Mouse (Mus musculus) small intestine, adult 2 months (tissue): ENCODE measurements around the gene Sgpp2. TPM values are rescaled to one million over a fixed set of nuclear protein-coding genes. Genes with fewer than 3 reads are reported as not detected.

ENCODE experiments used
- H3K27ac ChIP-seq: fragments of 200-500 bp; 2 replicates; pipeline ENCODE4 v1.5.1; 2012; ENCODE audit warnings: low read depth, low read length, control low read depth, inconsistent platforms; ENCODE audit not compliant: insufficient read depth
- H3K27me3 ChIP-seq: fragments of 200-500 bp; 2 replicates; pipeline ENCODE4 v1.6.1; 2012; ENCODE audit warnings: mild to moderate bottlenecking, moderate library complexity, low read length, inconsistent platforms; ENCODE audit not compliant: control insufficient read depth, insufficient read depth
- H3K36me3 ChIP-seq: fragments of 200-500 bp; 2 replicates; pipeline ENCODE4 v1.6.1; 2012; ENCODE audit warnings: mild to moderate bottlenecking, low read length, control low read depth, inconsistent platforms; ENCODE audit not compliant: control insufficient read depth, insufficient read depth
- H3K4me1 ChIP-seq: fragments of 200-500 bp; 2 replicates; pipeline ENCODE4 v1.6.1; 2012; ENCODE audit warnings: low read length, inconsistent platforms, mixed read lengths; ENCODE audit not compliant: control insufficient read depth, insufficient read depth, insufficient read length
- H3K4me3 ChIP-seq: fragments of 200-500 bp; 2 replicates; pipeline ENCODE4 v1.5.1; 2012; ENCODE audit warnings: low read depth, mild to moderate bottlenecking, control low read depth, inconsistent platforms, low read length, moderate library complexity
- CTCF ChIP-seq: fragments of 200-500 bp; IDR thresholded peaks from 2 replicates; pipeline ENCODE4 v1.5.1; 2012; ENCODE audit warnings: low read depth, mild to moderate bottlenecking, control low read depth, inconsistent platforms, low read length, moderate library complexity, mixed read lengths; ENCODE audit not compliant: insufficient replicate concordance, insufficient read length; ENCODE audit errors: extremely low read depth
- POLR2A ChIP-seq: fragments of 200-500 bp; IDR thresholded peaks from 2 replicates; pipeline ENCODE4 v1.6.1; 2012; ENCODE audit warnings: low read depth, mild to moderate bottlenecking, control low read depth, inconsistent platforms, low read length, moderate library complexity
- WGBS: fragments of 180-500 bp; shearing (Covaris S2); methylation state at CpG from one replicate; pipeline ENCODE4 v1.1.7; 2018; 5-methylcytosine and 5-hydroxymethylcytosine counted together
- polyA plus RNA-seq: library from polyadenylated mRNA; depleted of rRNA; stranded (reverse); fragments of >200 nt; gene quantifications from 2 replicates; pipeline ENCODE4 v1.2.3, GENCODE M21; 2012

Gene Sgpp2
- polyA plus RNA-seq, 1 experiment, result 23.7 TPM

GRCm38 (mm10) chr1:78357868-78358267 lies 47.7 kb downstream of the Sgpp2 start:
- 80% methylated on average over 1 of the region's 1 CpGs for WGBS
- TF ChIP-seq CTCF (no peak), POLR2A (no peak)
- peaks cover 9% of the 10 kb centered on the region for H3K36me3 ChIP-seq
- H3K27ac ChIP-seq, result no peak overlapping the region
- no peaks in the 10 kb centered on the region for H3K27me3 ChIP-seq
- no peak overlapping the region for H3K4me3 ChIP-seq
- H3K4me1 ChIP-seq, result peaks cover 7% of the 10 kb centered on the region; the same call in 1 of the 2 replicates

- no peaks in the 10 kb centered on the region for H3K27me3 ChIP-seq
- WGBS, result 60% methylated on average over 13 of the region's 13 CpGs
- no peak for TF ChIP-seq POLR2A
- TF ChIP-seq CTCF, result no peak
Measured at GRCm38 (mm10) chr1:78363965-78364889, 54.1 kb downstream of the Sgpp2 start.

GRCm38 (mm10) chr1:78367806-78368205 lies 57.7 kb downstream of the Sgpp2 start:
- H3K27ac ChIP-seq, result no peak overlapping the region
- H3K4me3 ChIP-seq, result no peak overlapping the region
- TF ChIP-seq POLR2A, result no peak
- H3K36me3 ChIP-seq, result peaks cover 6% of the 10 kb centered on the region; the same call in 1 of the 2 replicates
- 73% methylated on average over 5 of the region's 5 CpGs for WGBS
- H3K27me3 ChIP-seq, result no peaks in the 10 kb centered on the region
- no peaks in the 10 kb centered on the region for H3K4me1 ChIP-seq

More at GRCm38 (mm10) chr1:78363965-78364889, 54.1 kb downstream of the Sgpp2 start:
- Histone ChIP-seq H3K36me3 (peaks cover 13% of the 10 kb centered on the region), H3K4me1 (no peaks in the 10 kb centered on the region), H3K4me3 (no peak overlapping the region), H3K27ac (no peak overlapping the region)

GRCm38 (mm10) chr1:78370121-78370520 lies 60.0 kb downstream of the Sgpp2 start:
- Histone ChIP-seq H3K36me3 (peaks cover 6% of the 10 kb centered on the region; the same call in 1 of the 2 replicates), H3K4me3 (no peak overlapping the region), H3K27ac (no peak overlapping the region), H3K4me1 (no peaks in the 10 kb centered on the region), H3K27me3 (no peaks in the 10 kb centered on the region)
- WGBS, result 23% methylated on average over 6 of the region's 6 CpGs
- no peak for TF ChIP-seq POLR2A
- no peak for TF ChIP-seq CTCF

GRCm38 (mm10) chr1:78371569-78372236 lies 61.6 kb downstream of the Sgpp2 start:
- Histone ChIP-seq H3K27ac (no peak overlapping the region), H3K4me3 (no peak overlapping the region), H3K36me3 (peaks cover 5% of the 10 kb centered on the region; the same call in 1 of the 2 replicates), H3K4me1 (no peaks in the 10 kb centered on the region), H3K27me3 (no peaks in the 10 kb centered on the region)
- 87% methylated on average over 2 of the region's 2 CpGs for WGBS
- no peak for TF ChIP-seq CTCF
- no peak for TF ChIP-seq POLR2A

GRCm38 (mm10) chr1:78372316-78372715 lies 62.2 kb downstream of the Sgpp2 start:
- no peaks in the 10 kb centered on the region for H3K4me1 ChIP-seq
- peaks cover 3% of the 10 kb centered on the region; the same call in 1 of the 2 replicates for H3K36me3 ChIP-seq
- no peaks in the 10 kb centered on the region for H3K27me3 ChIP-seq
- no peak overlapping the region for H3K4me3 ChIP-seq
- H3K27ac ChIP-seq, result no peak overlapping the region
- TF ChIP-seq POLR2A, result no peak
- no peak for TF ChIP-seq CTCF
- 72% methylated on average over 9 of the region's 9 CpGs for WGBS

GRCm38 (mm10) chr1:78373836-78374235 lies 63.7 kb downstream of the Sgpp2 start:
- no peak overlapping the region for H3K27ac ChIP-seq
- H3K4me3 ChIP-seq, result no peak overlapping the region
- no peaks in the 10 kb centered on the region for H3K4me1 ChIP-seq
- TF ChIP-seq CTCF (no peak), POLR2A (no peak)
- H3K27me3 ChIP-seq, result no peaks in the 10 kb centered on the region
- 88% methylated on average over 5 of the region's 5 CpGs for WGBS
- 0 out of 2 replicates have a peak, but pooled peaks cover 2% of the 10 kb centered on the region for H3K36me3 ChIP-seq
